Mouse (Mus musculus) embryonic facial prominence, embryonic 12.5 days (tissue): ENCODE results near the gene Amd1. TPM values are rescaled to one million over a fixed set of nuclear protein-coding genes. Genes with fewer than 3 reads are reported as not detected.

Experiments used
- ATAC-seq: fragments of 200-750 bp; cut with Nextera tagmentation; 2 replicates; pipeline ENCODE4 v1.8.0; 2017; ENCODE audit not compliant: insufficient number of reproducible peaks, insufficient read depth, low FRiP score, low TSS enrichment
- H3K27ac ChIP-seq: fragments of 300-500 bp; sonication (generic); 2 replicates; pipeline ENCODE4 v1.5.1; 2016; ENCODE audit warnings: mild to moderate bottlenecking
- H3K27me3 ChIP-seq: fragments of 300-500 bp; sonication (generic); 2 replicates; pipeline ENCODE4 v1.6.1; 2016; ENCODE audit warnings: mild to moderate bottlenecking, moderate library complexity
- H3K36me3 ChIP-seq: fragments of 300-500 bp; sonication (generic); 2 replicates; pipeline ENCODE4 v1.6.1; 2016; ENCODE audit warnings: mild to moderate bottlenecking
- H3K4me1 ChIP-seq: fragments of 300-500 bp; sonication (generic); 2 replicates; pipeline ENCODE4 v1.6.1; 2016
- H3K4me2 ChIP-seq: fragments of 300-500 bp; sonication (generic); replicated peaks from 2 replicates; pipeline ENCODE4 v1.6.1; 2016; ENCODE audit warnings: mild to moderate bottlenecking, moderate library complexity
- H3K4me3 ChIP-seq: fragments of 300-500 bp; sonication (generic); 2 replicates; pipeline ENCODE4 v1.5.1; 2016; ENCODE audit warnings: mild to moderate bottlenecking
- H3K9ac ChIP-seq: fragments of 300-500 bp; sonication (generic); 2 replicates; pipeline ENCODE4 v1.6.1; 2016; ENCODE audit warnings: mild to moderate bottlenecking, moderate library complexity
- H3K9me3 ChIP-seq: fragments of 300-500 bp; sonication (generic); 2 replicates; pipeline ENCODE4 v1.6.1; 2016; ENCODE audit warnings: mild to moderate bottlenecking, moderate library complexity
- WGBS: fragments of 180-500 bp; shearing (Covaris S2); methylation state at CpG from one replicate; pipeline ENCODE4 v1.1.7; 2016; 5-methylcytosine and 5-hydroxymethylcytosine counted together
- polyA plus RNA-seq: library from polyadenylated mRNA; unstranded; fragments of >200 nt; fragmentation: Nextera tagmentation; extraction: Ambion mirVana; gene quantifications from 2 replicates; pipeline ENCODE4 v1.2.1, GENCODE M21; 2016

Amd1 gene
- 59.2 and 65.4 TPM in 2 replicates for polyA plus RNA-seq

- peak; percentile 98 for ATAC-seq
- peaks cover 18% of the 10 kb centered on the region for H3K4me1 ChIP-seq
- peak within 1 kb of the TSS; percentile 98 for H3K9ac ChIP-seq
- under 1% methylated on average over 55 of the region's 55 CpGs for WGBS
- H3K4me3 ChIP-seq: peak within 1 kb of the TSS; percentile 98
- no peaks in the 10 kb centered on the region for H3K27me3 ChIP-seq
- peak within 1 kb of the TSS; percentile 93 for H3K27ac ChIP-seq
- H3K9me3 ChIP-seq: peaks cover 4% of the 10 kb centered on the region; the same call in 1 of the 2 replicates
- H3K36me3 ChIP-seq: no peaks in the 10 kb centered on the region
- H3K4me2 ChIP-seq: peak within 1 kb of the TSS; percentile 64
Observed at GRCm38 (mm10) chr10:40302140-40302985, at the start of gene Amd1. Gene Amd1, minus strand, starts transcription at chr10:40302186.

- no peak for ATAC-seq
- Histone ChIP-seq H3K4me1 (peaks cover 17% of the 10 kb centered on the region), H3K27ac (no peak overlapping the region), H3K4me3 (no peak overlapping the region), H3K4me2 (peak overlapping the region; percentile 57), H3K9me3 (no peaks in the 10 kb centered on the region), H3K36me3 (no peaks in the 10 kb centered on the region), H3K9ac (no peak overlapping the region), H3K27me3 (no peaks in the 10 kb centered on the region)
- 69% methylated on average over 4 of the region's 4 CpGs for WGBS
Observed at GRCm38 (mm10) chr10:40351156-40351555, 49.2 kb upstream of the Amd1 start.

- Histone ChIP-seq H3K4me2 (peak overlapping the region; percentile 57), H3K36me3 (no peaks in the 10 kb centered on the region), H3K27ac (peak overlapping the region; percentile 95; the same call in 1 of the 2 replicates), H3K27me3 (no peaks in the 10 kb centered on the region), H3K4me1 (peaks cover 17% of the 10 kb centered on the region), H3K4me3 (peak overlapping the region; percentile 82), H3K9me3 (no peaks in the 10 kb centered on the region), H3K9ac (peak overlapping the region; percentile 86)
- 53% methylated on average over 12 of the region's 12 CpGs for WGBS
- ATAC-seq: no peak
Observed at GRCm38 (mm10) chr10:40350245-40350932, 48.4 kb upstream of the Amd1 start.

GRCm38 (mm10) chr10:40349631-40350177, 47.7 kb upstream of the Amd1 start:
- Histone ChIP-seq H3K27me3 (no peaks in the 10 kb centered on the region), H3K4me3 (peak overlapping the region; percentile 82), H3K4me1 (peaks cover 17% of the 10 kb centered on the region), H3K4me2 (peak overlapping the region; percentile 57), H3K9ac (peak overlapping the region; percentile 86), H3K27ac (peak overlapping the region; percentile 95), H3K36me3 (no peaks in the 10 kb centered on the region), H3K9me3 (no peaks in the 10 kb centered on the region)
- under 1% methylated on average over 62 of the region's 62 CpGs for WGBS
- peak; percentile 45 for ATAC-seq

- Histone ChIP-seq H3K27ac (peak overlapping the region; percentile 95), H3K9me3 (no peaks in the 10 kb centered on the region), H3K9ac (peak overlapping the region; percentile 86), H3K27me3 (no peaks in the 10 kb centered on the region), H3K4me1 (peaks cover 17% of the 10 kb centered on the region), H3K4me3 (peak overlapping the region; percentile 82), H3K4me2 (peak overlapping the region; percentile 57), H3K36me3 (no peaks in the 10 kb centered on the region)
- under 1% methylated on average over 74 of the region's 76 CpGs for WGBS
- ATAC-seq: peak; percentile 97
Observed at GRCm38 (mm10) chr10:40348566-40349536, 46.9 kb upstream of the Amd1 start.

- Histone ChIP-seq H3K27ac (peak overlapping the region; percentile 95; the same call in 1 of the 2 replicates), H3K9me3 (no peaks in the 10 kb centered on the region), H3K36me3 (no peaks in the 10 kb centered on the region), H3K9ac (no peak overlapping the region; the same call in 1 of the 2 replicates), H3K27me3 (no peaks in the 10 kb centered on the region), H3K4me3 (peak overlapping the region; percentile 82; the same call in 1 of the 2 replicates), H3K4me1 (peaks cover 17% of the 10 kb centered on the region), H3K4me2 (peak overlapping the region; percentile 57)
- no peak for ATAC-seq
- WGBS: 73% methylated on average over 9 of the region's 9 CpGs
Observed at GRCm38 (mm10) chr10:40347461-40347954, 45.5 kb upstream of the Amd1 start.

- H3K36me3 ChIP-seq: no peaks in the 10 kb centered on the region
- no peak overlapping the region for H3K4me2 ChIP-seq
- ATAC-seq: no peak
- H3K27me3 ChIP-seq: no peaks in the 10 kb centered on the region
- no peak overlapping the region for H3K4me3 ChIP-seq
- H3K9ac ChIP-seq: no peak overlapping the region
- H3K9me3 ChIP-seq: no peaks in the 10 kb centered on the region
- 75% methylated on average over 3 of the region's 3 CpGs for WGBS
- peaks cover 17% of the 10 kb centered on the region for H3K4me1 ChIP-seq
- H3K27ac ChIP-seq: no peak overlapping the region
Observed at GRCm38 (mm10) chr10:40346776-40347403, 44.9 kb upstream of the Amd1 start.

GRCm38 (mm10) chr10:40342036-40342435, 40.0 kb upstream of the Amd1 start:
- no peak overlapping the region for H3K27ac ChIP-seq
- no peak overlapping the region for H3K4me3 ChIP-seq
- no peak for ATAC-seq
- H3K36me3 ChIP-seq: no peaks in the 10 kb centered on the region
- H3K4me1 ChIP-seq: peaks cover 5% of the 10 kb centered on the region
- H3K4me2 ChIP-seq: no peak overlapping the region
- WGBS: 87% methylated on average over 4 of the region's 4 CpGs
- no peaks in the 10 kb centered on the region for H3K9me3 ChIP-seq
- H3K9ac ChIP-seq: no peak overlapping the region
- H3K27me3 ChIP-seq: no peaks in the 10 kb centered on the region

- Histone ChIP-seq H3K36me3 (no peaks in the 10 kb centered on the region), H3K27me3 (no peaks in the 10 kb centered on the region), H3K4me2 (peak within 1 kb of the TSS; percentile 19; the same call in 1 of the 2 replicates), H3K4me3 (no peak within 1 kb of the TSS), H3K9me3 (no peaks in the 10 kb centered on the region), H3K27ac (0 out of 2 replicates have a peak within 1 kb of the TSS, but pooled peaks have one; percentile 41), H3K9ac (no peak within 1 kb of the TSS), H3K4me1 (peaks cover 5% of the 10 kb centered on the region)
- WGBS: 20% methylated on average over 13 of the region's 13 CpGs
- peak; percentile 22; the same call in 1 of the 2 replicates for ATAC-seq
Observed at GRCm38 (mm10) chr10:40339351-40339964, 37.5 kb upstream of the Amd1 start, which contains the start of gene Cdk19. Gene Cdk19, plus strand, starts transcription at chr10:40339564.

GRCm38 (mm10) chr10:40332864-40333263, 30.9 kb upstream of the Amd1 start:
- H3K9ac ChIP-seq: no peak overlapping the region
- H3K36me3 ChIP-seq: no peaks in the 10 kb centered on the region
- no peak overlapping the region for H3K27ac ChIP-seq
- no peaks in the 10 kb centered on the region for H3K27me3 ChIP-seq
- H3K4me1 ChIP-seq: no peaks in the 10 kb centered on the region
- H3K4me2 ChIP-seq: no peak overlapping the region
- no peak overlapping the region for H3K4me3 ChIP-seq
- no peaks in the 10 kb centered on the region for H3K9me3 ChIP-seq
- 76% methylated on average over 6 of the region's 6 CpGs for WGBS
- no peak for ATAC-seq
